Comparison of ENCODE assay signal across 9 mouse cellular contexts in genomic region chr6:143165404-143166257, GRCm38 (mm10). TPM values are rescaled to one million over a fixed set of nuclear protein-coding genes. Genes with fewer than 3 reads are reported as not detected.
A peak's percentile ranks its signal among the peaks of the same experiment; 100 is the strongest.
DNase-seq lines count a peak whose midpoint lies in the region; ATAC-seq and TF ChIP-seq lines count a peak whose summit lies in the region.
"Had no signal": no experiment of that assay in that cellular context is flagged by ENCODE, and none has a peak within 500 bp of the region (broad histone marks: within the 10 kb centered on the region; RNA-seq: fewer than 3 reads in every experiment).

No protein-coding gene starts in this region.

- TF ChIP-seq EP300 in CH12.LX (IDR thresholded peaks at IDR 0.05; ENCODE audit: low read length) = no peak

- H3K27me3 ChIP-seq in heart, embryonic 10.5 days (ENCODE audit: insufficient read depth, poor library complexity, severe bottlenecking) = no peaks in the 10 kb centered on the region
- H3K27me3 ChIP-seq in CH12.LX (replicated peaks) = no peaks in the 10 kb centered on the region
- peaks cover 4% of the 10 kb centered on the region for H3K27me3 ChIP-seq in forebrain, embryonic 11.5 days (ENCODE audit: control insufficient read depth, insufficient read depth, low read length)
- no peaks in the 10 kb centered on the region for H3K27me3 ChIP-seq in liver, embryonic 12.5 days (replicated peaks)
- H3K27me3 ChIP-seq: Patski had no signal

- no peak overlapping the region for H3K9ac ChIP-seq in CH12.LX (ENCODE audit: insufficient read depth, low read depth)
- H3K9ac ChIP-seq in forebrain, embryonic 11.5 days (ENCODE audit: low read length) = no peak overlapping the region; the same call in 1 of the 2 replicates
- peak overlapping the region; percentile 93 for H3K9ac ChIP-seq in liver, embryonic 12.5 days

- H3K9me3 ChIP-seq in heart, embryonic 10.5 days = no peaks in the 10 kb centered on the region
- H3K9me3 ChIP-seq in CH12.LX (replicated peaks; ENCODE audit: low read length) = no peaks in the 10 kb centered on the region
- no peaks in the 10 kb centered on the region for H3K9me3 ChIP-seq in forebrain, embryonic 11.5 days (ENCODE audit: control insufficient read depth, low read length)
- no peaks in the 10 kb centered on the region for H3K9me3 ChIP-seq in liver, embryonic 12.5 days (replicated peaks)

- no peak for TF ChIP-seq CTCF in CH12.LX (conservative IDR thresholded peaks at IDR 0.05 in 1 of 2, IDR thresholded peaks at IDR 0.05 in 1 of 2; ENCODE audit: low read depth in 2 of 2, low read length in 2 of 2)

- dilution Hi-C loops in CH12.LX (cut with MboI; ENCODE audit: extremely low pct_ligation_motif_present, extremely low pct_unique_long_range_greater_than_20kb, low sequenced_read_pairs) = no loop called here

- 0 out of 2 replicates have a peak overlapping the region, but pooled peaks have one; percentile 96 for H3K27ac ChIP-seq in heart, embryonic 10.5 days
- no peak overlapping the region for H3K27ac ChIP-seq in CH12.LX (ENCODE audit: insufficient read depth, low read depth)
- no peak overlapping the region for H3K27ac ChIP-seq in forebrain, embryonic 11.5 days (ENCODE audit: low read depth, low read length)
- peak overlapping the region; percentile 96 for H3K27ac ChIP-seq in liver, embryonic 12.5 days

- TF ChIP-seq POLR2A in CH12.LX (IDR thresholded peaks at IDR 0.05; ENCODE audit: low read depth, low read length) = no peak

- H3K4me3 ChIP-seq in heart, embryonic 10.5 days = peak overlapping the region; percentile 96
- no peak overlapping the region for H3K4me3 ChIP-seq in CH12.LX (replicated peaks in 1 of 3; ENCODE audit: low read depth in 2 of 3, low read length in 2 of 3, poor library complexity in 1 of 3)
- H3K4me3 ChIP-seq in forebrain, embryonic 11.5 days (ENCODE audit: low read depth, low read length) = no peak overlapping the region
- H3K4me3 ChIP-seq in liver, embryonic 12.5 days = peak overlapping the region; percentile 91

- peaks cover 29% of the 10 kb centered on the region for H3K4me1 ChIP-seq in heart, embryonic 10.5 days
- peaks cover 6 to 9% of the 10 kb centered on the region in 2 experiments; a peak in 3 of 4 replicates for H3K4me1 ChIP-seq in CH12.LX (ENCODE audit: control insufficient read depth in 1 of 2, insufficient read depth in 2 of 2)
- H3K4me1 ChIP-seq in forebrain, embryonic 11.5 days (replicated peaks; ENCODE audit: control insufficient read depth, insufficient read depth, low read length) = peaks cover 5% of the 10 kb centered on the region; the same call in 1 of the 2 replicates
- H3K4me1 ChIP-seq in liver, embryonic 12.5 days = peaks cover 49% of the 10 kb centered on the region

- DNase-seq in heart, embryonic 10.5 days (ENCODE audit: low spot score) = no peak
- DNase-seq in heart, adult 9 months (ENCODE audit: low spot score in 2 of 2) = no peak
- DNase-seq in CH12.LX (ENCODE audit: extremely low read depth) = no peak
- DNase-seq in forebrain, embryonic 11.5 days (ENCODE audit: low spot score) = no peak
- DNase-seq in ovary, postnatal 36 days (ENCODE audit: low spot score) = no peak
- no peak for DNase-seq in retina, postnatal 1 day
- DNase-seq in left cerebral cortex, adult 11 months (ENCODE audit: low spot score) = no peak

- no peaks in the 10 kb centered on the region for H3K36me3 ChIP-seq in heart, embryonic 10.5 days
- H3K36me3 ChIP-seq in CH12.LX (replicated peaks in 1 of 2; ENCODE audit: control insufficient read depth in 1 of 2, insufficient read depth in 1 of 2, low read length in 1 of 2) = peaks cover 0 to 3% of the 10 kb centered on the region in 2 experiments
- no peaks in the 10 kb centered on the region for H3K36me3 ChIP-seq in forebrain, embryonic 11.5 days (ENCODE audit: control insufficient read depth, insufficient read depth, low read length)
- peaks cover 11% of the 10 kb centered on the region for H3K36me3 ChIP-seq in liver, embryonic 12.5 days

- TF ChIP-seq RAD21 in CH12.LX (IDR thresholded peaks at IDR 0.05; ENCODE audit: low read depth, low read length) = no peak

- WGBS in heart, embryonic 10.5 days = 61% methylated on average over 15 of the region's 15 CpGs
- WGBS in forebrain, embryonic 11.5 days = 66% methylated on average over 15 of the region's 15 CpGs
- WGBS in liver, embryonic 12.5 days (ENCODE audit: insufficient replicate concordance) = 51% methylated on average over 15 of the region's 15 CpGs

- peak overlapping the region; percentile 63 for H3K4me2 ChIP-seq in CH12.LX (ENCODE audit: insufficient read depth, low read depth, poor library complexity, severe bottlenecking)
- peak overlapping the region; percentile 89; the same call in 1 of the 2 replicates for H3K4me2 ChIP-seq in forebrain, embryonic 11.5 days (ENCODE audit: low read depth, low read length, severe bottlenecking)
- peak overlapping the region; percentile 89 for H3K4me2 ChIP-seq in liver, embryonic 12.5 days

- in situ Hi-C loops in CH12.LX (cut with MboI; ENCODE audit: low pct_ligation_motif_present, low pct_unique_long_range_greater_than_20kb, low sequenced_read_pairs) = loop anchor here (5.0 kb wide), 1 partner anchor 48 kb away; no protein-coding TSS in a partner anchor

- ATAC-seq in forebrain, embryonic 11.5 days (replicated peaks; ENCODE audit: low FRiP score) = no peak
- no peak for ATAC-seq in liver, embryonic 12.5 days

- H3K79me2 ChIP-seq in CH12.LX (replicated peaks; ENCODE audit: control insufficient read depth, extremely low read depth, insufficient read depth, poor library complexity, severe bottlenecking) = peaks cover 29% of the 10 kb centered on the region

TF ChIP-seq in CH12.LX, 34 proteins besides CTCF, POLR2A, EP300 and RAD21:
- TF ChIP-seq ZNF384 (IDR thresholded peaks at IDR 0.05; ENCODE audit: low read depth, low read length) (peak; percentile 36; the same call in 1 of the 2 replicates), NRF1 (IDR thresholded peaks at IDR 0.05; ENCODE audit: low read depth, low read length) (no peak)

RNA-seq across cellular contexts. Expression of gene Etnk1, which starts 1.4 kb away (rescaled TPM):
- polyA plus RNA-seq in heart, embryonic 10.5 days (2016; fragmentation: Nextera tagmentation; extraction: Ambion mirVana) = 16.2 and 18.1 TPM in 2 replicates
- total RNA-seq in CH12.LX (2012; rRNA removed) (27.0 and 27.1 TPM in 2 replicates), CH12.LX (2014; rRNA removed) (33.4 and 35.1 TPM in 2 replicates)
- 28.4 and 32.8 TPM in 2 replicates for polyA plus RNA-seq in CH12.LX (2012; ENCODE audit: insufficient read length, low read depth)
- 28.8 and 32.1 TPM in 2 replicates for polyA plus RNA-seq in forebrain, embryonic 11.5 days (2014; fragmentation: Nextera tagmentation; extraction: Ambion mirVana)
- polyA plus RNA-seq in liver, embryonic 12.5 days (2016; fragmentation: Nextera tagmentation; extraction: Ambion mirVana) = 17.4 and 17.5 TPM in 2 replicates

Comparison
In these comparisons a context has a peak if more than half of its experiments do, and no peak if none do; other contexts are left out.
1. H3K27ac ChIP-seq: peak in heart, embryonic 10.5 days (single experiment) and liver, embryonic 12.5 days (single experiment); none in CH12.LX (single experiment) and forebrain, embryonic 11.5 days (single experiment).
2. H3K4me3 ChIP-seq: peak in heart, embryonic 10.5 days (single experiment) and liver, embryonic 12.5 days (single experiment); none in CH12.LX (0 of 3) and forebrain, embryonic 11.5 days (single experiment).
3. Peak in every context shown above with its lines, with median percentiles within 50 percentile points of each other: H3K4me2 ChIP-seq.